ENCODE assay signal across 25 mouse cellular contexts in the genomic region with DNA sequence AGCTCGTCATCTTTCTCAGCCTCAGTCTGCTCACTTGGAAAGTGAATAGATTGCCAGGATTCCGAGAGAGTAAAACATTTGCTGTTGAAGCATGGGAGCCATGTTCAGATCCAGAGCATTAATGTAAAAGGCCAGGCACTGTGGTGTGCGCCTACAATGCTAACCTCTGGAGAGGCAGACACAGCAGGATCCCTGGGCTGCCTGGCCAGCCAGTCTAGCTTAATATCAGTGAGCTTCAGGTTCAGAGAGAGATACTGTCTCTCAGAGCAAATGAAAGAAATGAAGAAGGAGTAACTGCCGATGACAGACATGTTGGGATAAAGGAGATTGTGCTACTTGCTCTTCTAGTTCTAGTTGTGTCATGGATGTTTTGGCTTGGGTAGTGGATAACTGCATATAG.
DNase-seq lines count a peak whose midpoint lies in the region; ATAC-seq and TF ChIP-seq lines count a peak whose summit lies in the region.
"Had no signal": no experiment of that assay in that cellular context is flagged by ENCODE, and none has a peak within 500 bp of the region (broad histone marks: within the 10 kb centered on the region; RNA-seq: fewer than 3 reads in every experiment).

No protein-coding gene starts in this region.

- peak overlapping the region; percentile 77 for H3K4me2 ChIP-seq in liver, embryonic 14.5 days (ENCODE audit: low read depth)
- H3K4me2 ChIP-seq: embryonic facial prominence, embryonic 15.5 days; forebrain, embryonic 12.5 days; kidney, embryonic 15.5 days; midbrain, embryonic 13.5 days; neural tube, embryonic 12.5 days had no signal

- H3K27me3 ChIP-seq in thymus, adult 2 months (ENCODE audit: control insufficient read depth, insufficient read depth, low read length): no peaks in the 10 kb centered on the region
- H3K27me3 ChIP-seq in erythroblast, embryonic 14.5 days (ENCODE audit: control insufficient read depth): no peaks in the 10 kb centered on the region
- no peaks in the 10 kb centered on the region for H3K27me3 ChIP-seq in liver, embryonic 14.5 days (ENCODE audit: control insufficient read depth, insufficient read depth, low read length)
- H3K27me3 ChIP-seq: embryonic facial prominence, embryonic 15.5 days; forebrain, embryonic 12.5 days; heart, embryonic 13.5 days; kidney, embryonic 15.5 days; midbrain, embryonic 13.5 days; neural tube, embryonic 12.5 days had no signal

- H3K4me3 ChIP-seq in thymus, adult 2 months (ENCODE audit: control insufficient read depth, insufficient read depth, low read length): peak overlapping the region; percentile 2
- H3K4me3 ChIP-seq in erythroblast, embryonic 14.5 days (replicated peaks): peak overlapping the region; percentile 43
- no peak overlapping the region for H3K4me3 ChIP-seq in liver, embryonic 14.5 days (ENCODE audit: insufficient read depth in 1 of 2, low read depth in 2 of 2, low read length in 2 of 2)
- H3K4me3 ChIP-seq: embryonic facial prominence, embryonic 15.5 days; forebrain, embryonic 12.5 days; gastrocnemius, adult 2 months; heart, embryonic 13.5 days; kidney, embryonic 15.5 days; limb, embryonic 10.5 days; midbrain, embryonic 13.5 days; neural tube, embryonic 12.5 days had no signal

- DNase-seq in thymus, adult 2 months: no peak
- no peak for DNase-seq in thymus, postnatal 4 days
- peak in 2 of 3 experiments; percentile 29 to 38 for DNase-seq in liver, embryonic 14.5 days (ENCODE audit: low read depth in 3 of 3, low spot score in 3 of 3)
- DNase-seq in retina, postnatal 1 day: no peak
- DNase-seq in urinary bladder, adult 2 months (ENCODE audit: low spot score): no peak
- DNase-seq: adrenal gland, postnatal 10 days; B cell, adult 2 months; cerebellum, adult 9-10 months; gastrocnemius, adult 2 months; heart, postnatal 14 days; lung, postnatal 10 days; right cerebral cortex, postnatal 25 days; spleen, adult 18-20 months; thymus, postnatal 36 days had no signal

- no peak for TF ChIP-seq POLR2A in thymus, adult 2 months (IDR thresholded peaks at IDR 0.05; ENCODE audit: control insufficient read depth, extremely low read depth, insufficient read depth, low read length, poor library complexity)

- peak; percentile 19 for ATAC-seq in liver, embryonic 14.5 days (ENCODE audit: insufficient read depth)
- ATAC-seq in CD4-positive, CD25-positive, alpha-beta regulatory T cell, adult 4 months: no peak
- ATAC-seq: hindbrain, postnatal 0 days; intestine, postnatal 0 days; midbrain, embryonic 13.5 days had no signal

- TF ChIP-seq CTCF in thymus, adult 2 months (IDR thresholded peaks at IDR 0.05; ENCODE audit: borderline replicate concordance, control insufficient read depth, extremely low read depth, insufficient read depth, low read length, poor library complexity): no peak
- no peak for TF ChIP-seq CTCF in liver, embryonic 14.5 days (IDR thresholded peaks at IDR 0.05; ENCODE audit: low read depth)

- H3K9me3 ChIP-seq in erythroblast, embryonic 14.5 days (ENCODE audit: control insufficient read depth, low read length): no peaks in the 10 kb centered on the region
- H3K9me3 ChIP-seq in liver, embryonic 14.5 days (ENCODE audit: control insufficient read depth, low read length): no peaks in the 10 kb centered on the region
- H3K9me3 ChIP-seq: embryonic facial prominence, embryonic 15.5 days; forebrain, embryonic 12.5 days; heart, embryonic 13.5 days; kidney, embryonic 15.5 days; limb, embryonic 10.5 days; midbrain, embryonic 13.5 days; neural tube, embryonic 12.5 days had no signal

- H3K27ac ChIP-seq in thymus, adult 2 months (ENCODE audit: control insufficient read depth, insufficient read depth, low read length): peak overlapping the region; percentile 3; the same call in 1 of the 2 replicates
- peak overlapping the region; percentile 98 for H3K27ac ChIP-seq in liver, embryonic 14.5 days
- H3K27ac ChIP-seq: embryonic facial prominence, embryonic 15.5 days; forebrain, embryonic 12.5 days; gastrocnemius, adult 2 months; heart, embryonic 13.5 days; hindbrain, postnatal 0 days; kidney, embryonic 15.5 days; limb, embryonic 10.5 days; midbrain, embryonic 13.5 days; neural tube, embryonic 12.5 days had no signal

- peaks cover 7% of the 10 kb centered on the region for H3K36me3 ChIP-seq in thymus, adult 2 months (ENCODE audit: control insufficient read depth, insufficient read depth, low read length)
- peaks cover 2% of the 10 kb centered on the region; the same call in 1 of the 2 replicates for H3K36me3 ChIP-seq in erythroblast, embryonic 14.5 days (ENCODE audit: control insufficient read depth)
- H3K36me3 ChIP-seq in liver, embryonic 14.5 days (replicated peaks; ENCODE audit: control insufficient read depth, insufficient read depth, low read depth): no peaks in the 10 kb centered on the region
- H3K36me3 ChIP-seq: embryonic facial prominence, embryonic 15.5 days; forebrain, embryonic 12.5 days; heart, embryonic 13.5 days; kidney, embryonic 15.5 days; limb, embryonic 10.5 days; midbrain, embryonic 13.5 days; neural tube, embryonic 12.5 days had no signal

- no peak for TF ChIP-seq EP300 in liver, embryonic 14.5 days (IDR thresholded peaks at IDR 0.05; ENCODE audit: low read depth)

- H3K4me1 ChIP-seq in thymus, adult 2 months (replicated peaks; ENCODE audit: control insufficient read depth, insufficient read depth, low read length): peaks cover 35% of the 10 kb centered on the region
- H3K4me1 ChIP-seq in erythroblast, embryonic 14.5 days (ENCODE audit: control insufficient read depth): peaks cover 90% of the 10 kb centered on the region
- H3K4me1 ChIP-seq in liver, embryonic 14.5 days (replicated peaks; ENCODE audit: control insufficient read depth in 2 of 2, insufficient read depth in 2 of 2, low read length in 1 of 2): peaks cover 66 to 77% of the 10 kb centered on the region in 2 experiments
- H3K4me1 ChIP-seq: embryonic facial prominence, embryonic 15.5 days; forebrain, embryonic 12.5 days; limb, embryonic 10.5 days; neural tube, embryonic 12.5 days had no signal

- H3K9ac ChIP-seq in liver, embryonic 14.5 days (replicated peaks): peak overlapping the region; percentile 62
- H3K9ac ChIP-seq: embryonic facial prominence, embryonic 15.5 days; forebrain, embryonic 12.5 days; heart, embryonic 13.5 days; kidney, embryonic 15.5 days; midbrain, embryonic 13.5 days; neural tube, embryonic 12.5 days had no signal

- 90% methylated on average over 4 of the region's 4 CpGs for WGBS in thymus, adult 2 months
- 29% methylated on average over 4 of the region's 4 CpGs for WGBS in liver, embryonic 14.5 days (ENCODE audit: insufficient replicate concordance)

Comparison
In these comparisons a context has a peak if more than half of its experiments do, and no peak if none do; other contexts are left out.
1. DNase-seq: peak in liver, embryonic 14.5 days (2 of 3); none in thymus, adult 2 months (single experiment), thymus, postnatal 4 days (single experiment), retina, postnatal 1 day (single experiment) and urinary bladder, adult 2 months (single experiment).
2. H3K4me3 ChIP-seq: peak in thymus, adult 2 months (single experiment) and erythroblast, embryonic 14.5 days (single experiment); none in liver, embryonic 14.5 days (0 of 2).